Mouse (Mus musculus): ENCODE data around the gene Tead3. TPM values are rescaled to one million over a fixed set of nuclear protein-coding genes. Genes with fewer than 3 reads are reported as not detected.
"Not testable (repeated sequence)": the region's sequence is repeated elsewhere in the genome, so short reads cannot be mapped to it uniquely, and the experiment has no call there.

Tead3 gene
- total RNA-seq, 2 experiments from 2014 or later = 0.04 to 0.15 TPM

- no peak for ATAC-seq (replicated peaks; ENCODE audit: poor library complexity)
Measured at GRCm38 (mm10) chr17:28331241-28332112, 19.1 kb downstream of the Tead3 start.

- not testable (repeated sequence) for ATAC-seq (replicated peaks; ENCODE audit: poor library complexity)
Measured at GRCm38 (mm10) chr17:28330590-28330989, 20.0 kb downstream of the Tead3 start.

- ATAC-seq (replicated peaks; ENCODE audit: poor library complexity) = no peak
Measured at GRCm38 (mm10) chr17:28330232-28330546, 20.4 kb downstream of the Tead3 start.

GRCm38 (mm10) chr17:28329503-28330231 lies 20.9 kb downstream of the Tead3 start:
- no peak for ATAC-seq (replicated peaks; ENCODE audit: poor library complexity)

- 0 out of 2 replicates have a peak, but pooled peaks have one; percentile 11 for ATAC-seq (replicated peaks; ENCODE audit: poor library complexity)
Measured at GRCm38 (mm10) chr17:28328946-28329345, 21.7 kb downstream of the Tead3 start.

GRCm38 (mm10) chr17:28328366-28328928 lies 22.2 kb downstream of the Tead3 start, which contains the start of gene Rpl10a:
Gene Rpl10a (plus strand): TSS chr17:28328471.
- ATAC-seq (replicated peaks; ENCODE audit: poor library complexity) = peak; percentile 81

GRCm38 (mm10) chr17:28327673-28328325 lies 22.8 kb downstream of the Tead3 start:
- ATAC-seq (replicated peaks; ENCODE audit: poor library complexity) = peak; percentile 20; the same call in 1 of the 2 replicates

- ATAC-seq (replicated peaks; ENCODE audit: poor library complexity) = no peak
Measured at GRCm38 (mm10) chr17:28326951-28327350, 23.7 kb downstream of the Tead3 start.

- no peak for ATAC-seq (replicated peaks; ENCODE audit: poor library complexity)
Measured at GRCm38 (mm10) chr17:28325751-28326150, 24.9 kb downstream of the Tead3 start.

GRCm38 (mm10) chr17:28324416-28324815 lies 26.2 kb downstream of the Tead3 start:
- not testable (repeated sequence) for ATAC-seq (replicated peaks; ENCODE audit: poor library complexity)

GRCm38 (mm10) chr17:28323786-28324185 lies 26.8 kb downstream of the Tead3 start:
- no peak for ATAC-seq (replicated peaks; ENCODE audit: poor library complexity)

GRCm38 (mm10) chr17:28321700-28322099 lies 28.9 kb downstream of the Tead3 start:
- ATAC-seq (replicated peaks; ENCODE audit: poor library complexity) = no peak

- peak; percentile 21 for ATAC-seq (replicated peaks; ENCODE audit: poor library complexity)
Measured at GRCm38 (mm10) chr17:28317725-28318124, 32.9 kb downstream of the Tead3 start.

GRCm38 (mm10) chr17:28317091-28317490 lies 33.5 kb downstream of the Tead3 start:
- no peak for ATAC-seq (replicated peaks; ENCODE audit: poor library complexity)

GRCm38 (mm10) chr17:28316476-28316875 lies 34.1 kb downstream of the Tead3 start:
- ATAC-seq (replicated peaks; ENCODE audit: poor library complexity) = no peak

GRCm38 (mm10) chr17:28315611-28316160 lies 34.9 kb downstream of the Tead3 start:
- ATAC-seq (replicated peaks; ENCODE audit: poor library complexity) = no peak

- no peak for ATAC-seq (replicated peaks; ENCODE audit: poor library complexity)
Measured at GRCm38 (mm10) chr17:28313880-28314225, 36.8 kb downstream of the Tead3 start.

GRCm38 (mm10) chr17:28313212-28313879 lies 37.3 kb downstream of the Tead3 start, which contains the start of gene Fance:
Gene Fance (plus strand): TSS chr17:28313519.
- peak; percentile 90 for ATAC-seq (replicated peaks; ENCODE audit: poor library complexity)

GRCm38 (mm10) chr17:28312232-28313211 lies 38.1 kb downstream of the Tead3 start:
- peak; percentile 43 for ATAC-seq (replicated peaks; ENCODE audit: poor library complexity)
